Mouse (Mus musculus) embryonic facial prominence, embryonic 15.5 days (tissue): ENCODE results near the gene Sds. TPM values are rescaled to one million over a fixed set of nuclear protein-coding genes. Genes with fewer than 3 reads are reported as not detected.

ENCODE experiments used
- ATAC-seq: fragments of 200-750 bp; cut with Nextera tagmentation; 2 replicates; pipeline ENCODE4 v1.8.0; 2017; ENCODE audit warnings: low read depth, moderate TSS enrichment; ENCODE audit not compliant: insufficient number of reproducible peaks, low FRiP score, low TSS enrichment
- H3K27ac ChIP-seq: fragments of 300-500 bp; sonication (generic); replicated peaks from 2 replicates; pipeline ENCODE4 v1.5.1; 2015; ENCODE audit warnings: mild to moderate bottlenecking, inconsistent platforms
- H3K27me3 ChIP-seq: fragments of 300-500 bp; sonication (generic); 2 replicates; pipeline ENCODE4 v1.6.1; 2015; ENCODE audit warnings: inconsistent platforms
- H3K36me3 ChIP-seq: fragments of 300-500 bp; sonication (generic); 2 replicates; pipeline ENCODE4 v1.6.1; 2015; ENCODE audit warnings: mild to moderate bottlenecking, inconsistent platforms
- H3K4me1 ChIP-seq: fragments of 300-500 bp; sonication (generic); 2 replicates; pipeline ENCODE4 v1.6.1; 2015; ENCODE audit warnings: inconsistent platforms
- H3K4me2 ChIP-seq: fragments of 300-500 bp; sonication (generic); replicated peaks from 2 replicates; pipeline ENCODE4 v1.6.1; 2015; ENCODE audit warnings: mild to moderate bottlenecking, inconsistent platforms
- H3K4me3 ChIP-seq: fragments of 300-500 bp; sonication (generic); replicated peaks from 2 replicates; pipeline ENCODE4 v1.5.1; 2015; ENCODE audit warnings: mild to moderate bottlenecking, inconsistent platforms
- H3K9ac ChIP-seq: fragments of 300-500 bp; sonication (generic); 2 replicates; pipeline ENCODE4 v1.6.1; 2015; ENCODE audit warnings: inconsistent platforms
- H3K9me3 ChIP-seq: fragments of 300-500 bp; sonication (generic); replicated peaks from 2 replicates; pipeline ENCODE4 v1.6.1; 2016; ENCODE audit warnings: inconsistent platforms
- WGBS: fragments of 180-500 bp; shearing (Covaris S2); methylation state at CpG from one replicate; pipeline ENCODE4 v1.1.7; 2015; 5-methylcytosine and 5-hydroxymethylcytosine counted together
- polyA plus RNA-seq: library from polyadenylated mRNA; unstranded; fragments of >200 nt; fragmentation: Nextera tagmentation; extraction: Ambion mirVana; gene quantifications from 2 replicates; pipeline ENCODE4 v1.2.1, GENCODE M21; 2015

The Sds gene
- polyA plus RNA-seq, 1 experiment from 2014 or later, result not detected

- Histone ChIP-seq H3K27me3 (peaks cover 37% of the 10 kb centered on the region), H3K27ac (no peak overlapping the region)
- no peak for ATAC-seq
These were observed 29.0 kb upstream of the Sds start for GRCm38 (mm10) chr5:120447305-120447704.

GRCm38 (mm10) chr5:120454756-120455337 is 21.5 kb upstream of the Sds start:
- Histone ChIP-seq H3K4me1 (no peaks in the 10 kb centered on the region), H3K27me3 (peaks cover 11% of the 10 kb centered on the region), H3K9ac (no peak overlapping the region), H3K9me3 (no peaks in the 10 kb centered on the region), H3K4me3 (no peak overlapping the region), H3K4me2 (no peak overlapping the region), H3K36me3 (no peaks in the 10 kb centered on the region), H3K27ac (no peak overlapping the region)
- no peak for ATAC-seq
- WGBS, result 74% methylated on average over 14 of the region's 14 CpGs

More at GRCm38 (mm10) chr5:120447305-120447704, 29.0 kb upstream of the Sds start:
- H3K36me3 ChIP-seq, result no peaks in the 10 kb centered on the region
- WGBS, result 40% methylated on average over 13 of the region's 13 CpGs
- H3K9me3 ChIP-seq, result no peaks in the 10 kb centered on the region
- H3K9ac ChIP-seq, result no peak overlapping the region
- H3K4me3 ChIP-seq, result no peak overlapping the region
- H3K4me1 ChIP-seq, result no peaks in the 10 kb centered on the region
- no peak overlapping the region for H3K4me2 ChIP-seq

DNA sequence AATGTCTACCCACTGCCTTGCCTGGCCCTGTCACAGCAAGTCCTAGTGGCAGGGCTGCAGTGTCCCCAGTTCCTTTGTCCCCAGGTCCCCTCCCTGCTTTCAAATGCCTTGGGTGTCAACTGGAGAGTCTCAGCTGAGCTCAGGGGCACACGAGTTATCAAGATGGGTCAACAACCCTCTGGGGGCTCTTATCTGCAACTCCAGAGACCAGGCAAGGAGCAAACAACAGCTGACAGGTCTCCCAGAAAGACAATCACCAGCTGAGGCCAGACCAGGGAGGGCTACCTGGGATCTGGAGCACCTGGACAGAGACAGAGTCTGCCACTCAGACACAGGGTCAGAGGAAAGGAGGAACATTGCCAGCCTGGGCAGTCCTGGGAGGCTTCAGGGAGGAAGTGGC is 20.1 kb upstream of the Sds start:
- Histone ChIP-seq H3K36me3 (no peaks in the 10 kb centered on the region), H3K4me3 (no peak overlapping the region), H3K4me2 (no peak overlapping the region), H3K27me3 (peaks cover 11% of the 10 kb centered on the region), H3K4me1 (no peaks in the 10 kb centered on the region), H3K27ac (no peak overlapping the region), H3K9me3 (no peaks in the 10 kb centered on the region), H3K9ac (no peak overlapping the region)
- 23% methylated on average over 1 of the region's 1 CpGs for WGBS
- ATAC-seq, result no peak

DNA sequence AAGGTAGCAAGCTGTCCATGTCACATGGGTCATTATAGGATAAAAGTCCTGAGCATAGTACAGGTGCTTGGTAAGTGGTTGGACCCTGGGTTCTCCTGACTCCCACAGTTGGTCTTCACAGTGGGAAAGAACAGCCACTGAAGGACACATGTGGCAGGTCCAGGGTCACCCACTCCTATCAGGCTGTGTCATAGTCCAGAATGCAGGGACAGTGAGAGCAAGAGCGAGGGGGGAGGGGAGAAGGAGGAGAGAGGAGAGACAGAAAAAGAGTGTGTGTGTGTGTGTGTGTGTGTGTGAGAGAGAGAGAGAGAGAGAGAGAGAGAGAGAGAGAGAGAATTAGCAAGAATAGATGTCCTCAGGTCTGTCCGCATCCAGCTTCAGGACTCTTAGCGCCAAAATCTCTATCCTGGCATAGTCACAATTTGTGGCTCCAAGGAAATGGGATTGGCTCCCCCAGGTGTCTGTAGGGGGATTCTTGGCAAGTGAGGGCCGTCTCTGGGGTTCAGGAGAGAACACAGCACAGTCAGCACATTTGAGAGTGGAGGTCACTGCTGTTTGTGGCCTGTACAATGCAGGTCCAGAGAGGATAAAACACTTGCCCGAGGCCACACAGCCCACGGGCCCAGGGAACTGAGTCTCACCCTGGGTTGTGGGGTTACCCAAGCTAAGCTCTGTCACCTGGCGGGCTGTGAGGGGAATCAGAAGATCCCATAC is 19.3 kb upstream of the Sds start:
- Histone ChIP-seq H3K27me3 (peaks cover 11% of the 10 kb centered on the region), H3K36me3 (no peaks in the 10 kb centered on the region), H3K4me2 (no peak overlapping the region), H3K9ac (no peak overlapping the region), H3K9me3 (no peaks in the 10 kb centered on the region), H3K4me1 (no peaks in the 10 kb centered on the region), H3K27ac (no peak overlapping the region), H3K4me3 (no peak overlapping the region)
- 42% methylated on average over 7 of the region's 7 CpGs for WGBS
- no peak for ATAC-seq

DNA sequence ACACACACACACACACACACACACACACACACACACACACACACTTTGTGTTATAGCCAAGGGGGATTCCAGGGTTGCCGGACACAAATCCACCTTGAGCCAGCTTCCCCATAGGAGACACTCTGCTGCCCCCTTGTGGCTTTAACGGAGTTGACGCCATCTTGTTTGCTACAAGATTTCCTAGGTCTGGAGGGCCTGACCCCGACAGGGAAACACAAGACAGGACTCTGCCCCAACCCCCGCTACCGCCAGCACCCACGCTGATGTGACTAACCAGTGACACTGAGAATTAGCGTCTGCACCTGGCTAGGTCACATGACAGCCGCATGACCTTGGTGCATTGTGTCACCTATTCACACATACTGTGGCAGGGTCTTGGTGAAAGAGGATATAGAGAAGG is 18.7 kb upstream of the Sds start:
- H3K4me3 ChIP-seq, result no peak overlapping the region
- H3K27me3 ChIP-seq, result peaks cover 11% of the 10 kb centered on the region
- WGBS, result 8% methylated on average over 9 of the region's 9 CpGs
- H3K9me3 ChIP-seq, result no peaks in the 10 kb centered on the region
- H3K36me3 ChIP-seq, result no peaks in the 10 kb centered on the region
- no peaks in the 10 kb centered on the region for H3K4me1 ChIP-seq
- H3K27ac ChIP-seq, result no peak overlapping the region
- no peak overlapping the region for H3K4me2 ChIP-seq
- no peak for ATAC-seq
- no peak overlapping the region for H3K9ac ChIP-seq

- H3K4me3 ChIP-seq, result no peak overlapping the region
- H3K9ac ChIP-seq, result no peak overlapping the region
- no peaks in the 10 kb centered on the region for H3K9me3 ChIP-seq
- no peaks in the 10 kb centered on the region for H3K36me3 ChIP-seq
- ATAC-seq, result 0 out of 2 replicates have a peak, but pooled peaks have one; percentile 37
- no peak overlapping the region for H3K4me2 ChIP-seq
- H3K4me1 ChIP-seq, result no peaks in the 10 kb centered on the region
- H3K27me3 ChIP-seq, result peaks cover 15% of the 10 kb centered on the region
- 70% methylated on average over 10 of the region's 10 CpGs for WGBS
- no peak overlapping the region for H3K27ac ChIP-seq
These were observed 17.2 kb upstream of the Sds start for GRCm38 (mm10) chr5:120459133-120459532.

GRCm38 (mm10) chr5:120461902-120462301 is 14.4 kb upstream of the Sds start:
- no peak for ATAC-seq
- Histone ChIP-seq H3K27me3 (peaks cover 5% of the 10 kb centered on the region; the same call in 1 of the 2 replicates), H3K4me2 (no peak overlapping the region), H3K27ac (no peak overlapping the region), H3K4me3 (no peak overlapping the region), H3K36me3 (no peaks in the 10 kb centered on the region), H3K4me1 (no peaks in the 10 kb centered on the region), H3K9ac (no peak overlapping the region), H3K9me3 (no peaks in the 10 kb centered on the region)
- 68% methylated on average over 15 of the region's 15 CpGs for WGBS

- Histone ChIP-seq H3K4me1 (no peaks in the 10 kb centered on the region), H3K9ac (no peak overlapping the region), H3K4me3 (no peak overlapping the region), H3K9me3 (no peaks in the 10 kb centered on the region), H3K27me3 (peaks cover 5% of the 10 kb centered on the region; the same call in 1 of the 2 replicates), H3K36me3 (no peaks in the 10 kb centered on the region), H3K27ac (no peak overlapping the region), H3K4me2 (no peak overlapping the region)
- 68% methylated on average over 4 of the region's 4 CpGs for WGBS
- no peak for ATAC-seq
These were observed 12.0 kb upstream of the Sds start for GRCm38 (mm10) chr5:120464321-120464720.

DNA sequence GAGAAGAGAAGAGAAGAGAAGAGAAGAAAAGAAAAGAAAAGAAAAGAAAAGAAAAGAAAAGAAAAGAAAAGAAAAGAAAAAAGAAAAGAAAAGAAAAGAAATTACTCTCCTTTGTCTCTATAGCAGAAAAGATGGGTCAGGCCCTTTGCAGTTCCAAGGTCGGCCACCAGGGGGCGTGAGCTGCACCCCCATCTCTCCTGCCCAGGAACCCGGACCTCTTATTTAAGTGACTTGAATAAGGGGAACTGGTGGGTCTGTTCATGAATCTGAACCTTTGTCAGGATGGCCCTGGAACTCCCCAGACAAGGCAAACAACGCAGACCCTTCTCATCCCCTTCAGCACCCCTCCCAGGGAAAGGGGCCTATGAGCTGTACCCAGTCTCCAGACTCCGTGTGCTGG is 11.3 kb upstream of the Sds start:
- H3K4me3 ChIP-seq, result no peak overlapping the region
- H3K4me2 ChIP-seq, result no peak overlapping the region
- 41% methylated on average over 5 of the region's 5 CpGs for WGBS
- H3K27me3 ChIP-seq, result peaks cover 5% of the 10 kb centered on the region; the same call in 1 of the 2 replicates
- no peaks in the 10 kb centered on the region for H3K9me3 ChIP-seq
- ATAC-seq, result no peak
- no peak overlapping the region for H3K9ac ChIP-seq
- H3K27ac ChIP-seq, result no peak overlapping the region
- no peaks in the 10 kb centered on the region for H3K36me3 ChIP-seq
- H3K4me1 ChIP-seq, result no peaks in the 10 kb centered on the region

- no peak overlapping the region for H3K4me3 ChIP-seq
- WGBS, result 82% methylated on average over 6 of the region's 6 CpGs
- H3K9ac ChIP-seq, result no peak overlapping the region
- H3K4me1 ChIP-seq, result no peaks in the 10 kb centered on the region
- no peak for ATAC-seq
- H3K27me3 ChIP-seq, result peaks cover 5% of the 10 kb centered on the region; the same call in 1 of the 2 replicates
- H3K36me3 ChIP-seq, result no peaks in the 10 kb centered on the region
- no peaks in the 10 kb centered on the region for H3K9me3 ChIP-seq
- no peak overlapping the region for H3K27ac ChIP-seq
- no peak overlapping the region for H3K4me2 ChIP-seq
These were observed 10.5 kb upstream of the Sds start for GRCm38 (mm10) chr5:120465860-120466259.

DNA sequence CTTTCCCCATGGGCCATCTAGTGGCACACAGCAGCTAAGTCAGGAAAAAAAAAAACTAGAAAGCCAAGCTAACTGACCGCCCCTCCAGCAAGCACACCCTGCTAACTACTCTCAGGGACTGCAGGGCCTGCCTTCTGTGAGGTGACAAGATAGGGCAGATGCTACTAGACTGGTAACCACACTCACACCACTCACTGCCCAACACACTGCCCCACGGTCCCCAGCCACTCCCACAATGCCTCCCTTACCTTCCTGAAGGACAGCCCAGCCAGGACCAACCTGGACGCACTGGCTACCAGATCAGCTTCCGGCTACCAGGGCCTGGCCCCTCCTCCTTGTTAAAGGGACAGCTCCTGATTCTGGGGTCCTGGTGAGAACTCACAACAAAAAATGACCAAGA is 9.3 kb upstream of the Sds start:
- Histone ChIP-seq H3K36me3 (no peaks in the 10 kb centered on the region), H3K4me3 (no peak overlapping the region), H3K9me3 (no peaks in the 10 kb centered on the region), H3K27me3 (peaks cover 8% of the 10 kb centered on the region; the same call in 1 of the 2 replicates), H3K4me2 (no peak overlapping the region), H3K27ac (no peak overlapping the region), H3K9ac (no peak overlapping the region), H3K4me1 (no peaks in the 10 kb centered on the region)
- no peak for ATAC-seq
- 9% methylated on average over 4 of the region's 4 CpGs for WGBS

- ATAC-seq, result no peak
- WGBS, result 81% methylated on average over 5 of the region's 5 CpGs
- no peaks in the 10 kb centered on the region for H3K36me3 ChIP-seq
- H3K9ac ChIP-seq, result no peak overlapping the region
- H3K9me3 ChIP-seq, result no peaks in the 10 kb centered on the region
- H3K4me3 ChIP-seq, result no peak overlapping the region
- no peaks in the 10 kb centered on the region for H3K4me1 ChIP-seq
- H3K4me2 ChIP-seq, result no peak overlapping the region
- no peak overlapping the region for H3K27ac ChIP-seq
- 0 out of 2 replicates have a peak, but pooled peaks cover 3% of the 10 kb centered on the region for H3K27me3 ChIP-seq
These were observed 8.0 kb upstream of the Sds start for GRCm38 (mm10) chr5:120468336-120468735.
